Mouse (Mus musculus): ENCODE results near the gene Bmp4. TPM values are rescaled to one million over a fixed set of nuclear protein-coding genes. Genes with fewer than 3 reads are reported as not detected.

Gene Bmp4
- total and polyA plus RNA-seq, 3 experiments, result not detected

GRCm38 (mm10) chr14:46387821-46388481 lies 2.5 kb downstream of the Bmp4 start:
- no peaks in the 10 kb centered on the region for H3K9me3 ChIP-seq (replicated peaks; ENCODE audit: insufficient read depth, low read length)
- H3K27ac ChIP-seq (ENCODE audit: control insufficient read depth, low read depth, low read length), result no peak overlapping the region
- no peaks in the 10 kb centered on the region for H3K36me3 ChIP-seq (ENCODE audit: control insufficient read depth in 1 of 2, insufficient read depth in 2 of 2, low read length in 2 of 2)
- H3K27me3 ChIP-seq (ENCODE audit: control insufficient read depth in 1 of 2, insufficient read depth in 2 of 2, low read length in 2 of 2), result no peaks in the 10 kb centered on the region; a peak in 1 of 4 replicates
- TF ChIP-seq JUND (IDR thresholded peaks at IDR 0.05; ENCODE audit: low read depth, low read length) (no peak), ZKSCAN1 (IDR thresholded peaks at IDR 0.05; ENCODE audit: low read depth, low read length) (no peak)
- no peaks in the 10 kb centered on the region for H3K4me1 ChIP-seq (ENCODE audit: control insufficient read depth in 1 of 2, insufficient read depth in 2 of 2, low read length in 2 of 2)
- H3K4me3 ChIP-seq (ENCODE audit: control insufficient read depth in 1 of 2, insufficient read depth in 1 of 2, low read depth in 2 of 2, low read length in 2 of 2), result no peak overlapping the region
- no peak overlapping the region for H3K9ac ChIP-seq (ENCODE audit: control insufficient read depth, low read depth, low read length, poor library complexity, severe bottlenecking)
- no peaks in the 10 kb centered on the region for H3K79me2 ChIP-seq (ENCODE audit: control insufficient read depth, insufficient read depth, low read length, poor library complexity)
- DNase-seq (ENCODE audit: low read depth, low spot score), result no peak

- Histone ChIP-seq H3K9me3 (replicated peaks; ENCODE audit: insufficient read depth, low read length) (no peaks in the 10 kb centered on the region), H3K27me3 (ENCODE audit: control insufficient read depth in 1 of 2, insufficient read depth in 2 of 2, low read length in 2 of 2) (no peaks in the 10 kb centered on the region; a peak in 1 of 4 replicates), H3K4me3 (ENCODE audit: control insufficient read depth in 1 of 2, insufficient read depth in 1 of 2, low read depth in 2 of 2, low read length in 2 of 2) (no peak overlapping the region), H3K9ac (ENCODE audit: control insufficient read depth, low read depth, low read length, poor library complexity, severe bottlenecking) (no peak overlapping the region), H3K36me3 (ENCODE audit: control insufficient read depth in 1 of 2, insufficient read depth in 2 of 2, low read length in 2 of 2) (no peaks in the 10 kb centered on the region), H3K79me2 (ENCODE audit: control insufficient read depth, insufficient read depth, low read length, poor library complexity) (no peaks in the 10 kb centered on the region), H3K27ac (ENCODE audit: control insufficient read depth, low read depth, low read length) (no peak overlapping the region), H3K4me1 (ENCODE audit: control insufficient read depth in 1 of 2, insufficient read depth in 2 of 2, low read length in 2 of 2) (no peaks in the 10 kb centered on the region)
- TF ChIP-seq USF2 (IDR thresholded peaks at IDR 0.05; ENCODE audit: borderline replicate concordance in 1 of 2, insufficient read depth in 1 of 2, low read depth in 1 of 2, low read length in 2 of 2), result no peak
- no peak for TF ChIP-seq NELFE (IDR thresholded peaks at IDR 0.05; ENCODE audit: low read depth, low read length)
- TF ChIP-seq CTCF (IDR thresholded peaks at IDR 0.05 in 2 of 3, conservative IDR thresholded peaks at IDR 0.05 in 1 of 3; ENCODE audit: control insufficient read depth in 1 of 3, insufficient read depth in 1 of 3, low read depth in 2 of 3, low read length in 3 of 3, poor library complexity in 1 of 3, severe bottlenecking in 1 of 3), result no peak
- TF ChIP-seq ZKSCAN1 (IDR thresholded peaks at IDR 0.05; ENCODE audit: low read depth, low read length), result no peak
- DNase-seq (ENCODE audit: low read depth, low spot score), result no peak
Observed at GRCm38 (mm10) chr14:46387357-46387671, 3.2 kb downstream of the Bmp4 start.

- Histone ChIP-seq H3K27me3 (ENCODE audit: control insufficient read depth in 1 of 2, insufficient read depth in 2 of 2, low read length in 2 of 2) (no peaks in the 10 kb centered on the region; a peak in 1 of 4 replicates), H3K27ac (ENCODE audit: control insufficient read depth, low read depth, low read length) (no peak overlapping the region), H3K4me3 (ENCODE audit: control insufficient read depth in 1 of 2, insufficient read depth in 1 of 2, low read depth in 2 of 2, low read length in 2 of 2) (no peak overlapping the region), H3K4me1 (ENCODE audit: control insufficient read depth in 1 of 2, insufficient read depth in 2 of 2, low read length in 2 of 2) (no peaks in the 10 kb centered on the region), H3K79me2 (ENCODE audit: control insufficient read depth, insufficient read depth, low read length, poor library complexity) (no peaks in the 10 kb centered on the region), H3K36me3 (ENCODE audit: control insufficient read depth in 1 of 2, insufficient read depth in 2 of 2, low read length in 2 of 2) (no peaks in the 10 kb centered on the region), H3K9me3 (replicated peaks; ENCODE audit: insufficient read depth, low read length) (no peaks in the 10 kb centered on the region), H3K9ac (ENCODE audit: control insufficient read depth, low read depth, low read length, poor library complexity, severe bottlenecking) (no peak overlapping the region)
- no peak for DNase-seq (ENCODE audit: low read depth, low spot score)
- TF ChIP-seq TBP (IDR thresholded peaks at IDR 0.05; ENCODE audit: low read depth, low read length), result no peak
- no peak for TF ChIP-seq ZNF384 (IDR thresholded peaks at IDR 0.05; ENCODE audit: low read depth, low read length)
- no peak for TF ChIP-seq EP300 (IDR thresholded peaks at IDR 0.05; ENCODE audit: low read depth in 1 of 2, low read length in 2 of 2)
- no peak for TF ChIP-seq MAFK (IDR thresholded peaks at IDR 0.05; ENCODE audit: borderline replicate concordance, low read depth, low read length)
- no peak for TF ChIP-seq UBTF (IDR thresholded peaks at IDR 0.05; ENCODE audit: borderline replicate concordance, insufficient read depth, low read depth, low read length)
- TF ChIP-seq ZC3H11A (IDR thresholded peaks at IDR 0.05; ENCODE audit: low read depth, low read length), result no peak
- TF ChIP-seq NELFE (IDR thresholded peaks at IDR 0.05; ENCODE audit: low read depth, low read length), result no peak
Observed at GRCm38 (mm10) chr14:46386478-46387356, 3.8 kb downstream of the Bmp4 start.
